Mouse (Mus musculus): ENCODE measurements at regions not wholly inside any gene's neighbourhood (a gene's known extent, or its start where the extent isn't known, plus 50 kb on each side); places are given as distances from the start of the nearest gene placed in this dataset.

- TF ChIP-seq POLR2A (IDR thresholded peaks at IDR 0.05; ENCODE audit: extremely low read depth, insufficient read depth, low read length) (no peak), CTCF (IDR thresholded peaks at IDR 0.05; ENCODE audit: extremely low read depth, insufficient read depth, low read length) (peak; percentile 87)
- H3K4me1 ChIP-seq (ENCODE audit: control insufficient read depth, insufficient read depth, low read length): peaks cover 2% of the 10 kb centered on the region; the same call in 1 of the 2 replicates
Measured at GRCm38 (mm10) chr2:10785156-10785555, 386.8 kb upstream of the Prkcq start.

GRCm38 (mm10) chr2:10788509-10788908 is 383.4 kb upstream of the Prkcq start:
- no peak overlapping the region for H3K27ac ChIP-seq (ENCODE audit: insufficient read depth, low read length)
- H3K4me1 ChIP-seq (ENCODE audit: control insufficient read depth, insufficient read depth, low read length): peaks cover 2% of the 10 kb centered on the region; the same call in 1 of the 2 replicates
- TF ChIP-seq POLR2A (IDR thresholded peaks at IDR 0.05; ENCODE audit: extremely low read depth, insufficient read depth, low read length) (no peak), CTCF (IDR thresholded peaks at IDR 0.05; ENCODE audit: extremely low read depth, insufficient read depth, low read length) (no peak)
- H3K4me3 ChIP-seq (ENCODE audit: insufficient read depth, low read length): no peak overlapping the region

More at GRCm38 (mm10) chr2:10785156-10785555, 386.8 kb upstream of the Prkcq start:
- Histone ChIP-seq H3K27ac (ENCODE audit: insufficient read depth, low read length) (no peak overlapping the region), H3K4me3 (ENCODE audit: insufficient read depth, low read length) (no peak overlapping the region)

GRCm38 (mm10) chr2:10791233-10791632 is 380.7 kb upstream of the Prkcq start:
- Histone ChIP-seq H3K27ac (ENCODE audit: insufficient read depth, low read length) (no peak overlapping the region), H3K4me1 (ENCODE audit: control insufficient read depth, insufficient read depth, low read length) (peaks cover 2% of the 10 kb centered on the region; the same call in 1 of the 2 replicates), H3K4me3 (ENCODE audit: insufficient read depth, low read length) (no peak overlapping the region)
- TF ChIP-seq POLR2A (IDR thresholded peaks at IDR 0.05; ENCODE audit: extremely low read depth, insufficient read depth, low read length): no peak
- TF ChIP-seq CTCF (IDR thresholded peaks at IDR 0.05; ENCODE audit: extremely low read depth, insufficient read depth, low read length): no peak

- Histone ChIP-seq H3K27ac (ENCODE audit: insufficient read depth, low read length) (no peak overlapping the region), H3K4me1 (ENCODE audit: control insufficient read depth, insufficient read depth, low read length) (no peaks in the 10 kb centered on the region), H3K4me3 (ENCODE audit: insufficient read depth, low read length) (no peak overlapping the region)
- TF ChIP-seq CTCF (IDR thresholded peaks at IDR 0.05; ENCODE audit: extremely low read depth, insufficient read depth, low read length) (0 out of 2 replicates have a peak, but pooled peaks have one; percentile 20), POLR2A (IDR thresholded peaks at IDR 0.05; ENCODE audit: extremely low read depth, insufficient read depth, low read length) (no peak)
Measured at GRCm38 (mm10) chr2:10816374-10816773, 355.5 kb upstream of the Prkcq start.

- Histone ChIP-seq H3K27ac (ENCODE audit: insufficient read depth, low read length) (no peak overlapping the region), H3K4me1 (ENCODE audit: control insufficient read depth, insufficient read depth, low read length) (no peaks in the 10 kb centered on the region), H3K4me3 (ENCODE audit: insufficient read depth, low read length) (peak overlapping the region; percentile 23; the same call in 1 of the 2 replicates)
- peak; percentile 81 for TF ChIP-seq CTCF (IDR thresholded peaks at IDR 0.05; ENCODE audit: extremely low read depth, insufficient read depth, low read length)
- no peak for TF ChIP-seq POLR2A (IDR thresholded peaks at IDR 0.05; ENCODE audit: extremely low read depth, insufficient read depth, low read length)
Measured at GRCm38 (mm10) chr2:10825278-10826133, 346.4 kb upstream of the Prkcq start.

- H3K27ac ChIP-seq (ENCODE audit: insufficient read depth, low read length): no peak overlapping the region
- TF ChIP-seq POLR2A (IDR thresholded peaks at IDR 0.05; ENCODE audit: extremely low read depth, insufficient read depth, low read length): no peak
- no peak for TF ChIP-seq CTCF (IDR thresholded peaks at IDR 0.05; ENCODE audit: extremely low read depth, insufficient read depth, low read length)
- no peak overlapping the region for H3K4me3 ChIP-seq (ENCODE audit: insufficient read depth, low read length)
- no peaks in the 10 kb centered on the region for H3K4me1 ChIP-seq (ENCODE audit: control insufficient read depth, insufficient read depth, low read length)
Measured at GRCm38 (mm10) chr2:10826134-10826767, 345.7 kb upstream of the Prkcq start.

- TF ChIP-seq POLR2A (IDR thresholded peaks at IDR 0.05; ENCODE audit: extremely low read depth, insufficient read depth, low read length): no peak
- TF ChIP-seq CTCF (IDR thresholded peaks at IDR 0.05; ENCODE audit: extremely low read depth, insufficient read depth, low read length): no peak
- Histone ChIP-seq H3K27ac (ENCODE audit: insufficient read depth, low read length) (no peak overlapping the region), H3K4me1 (ENCODE audit: control insufficient read depth, insufficient read depth, low read length) (no peaks in the 10 kb centered on the region), H3K4me3 (ENCODE audit: insufficient read depth, low read length) (no peak overlapping the region)
Measured at GRCm38 (mm10) chr2:10839976-10840375, 331.9 kb upstream of the Prkcq start.

- no peak overlapping the region for H3K27ac ChIP-seq (ENCODE audit: insufficient read depth, low read length)
- no peak for TF ChIP-seq POLR2A (IDR thresholded peaks at IDR 0.05; ENCODE audit: extremely low read depth, insufficient read depth, low read length)
- TF ChIP-seq CTCF (IDR thresholded peaks at IDR 0.05; ENCODE audit: extremely low read depth, insufficient read depth, low read length): no peak
- H3K4me3 ChIP-seq (ENCODE audit: insufficient read depth, low read length): no peak overlapping the region
- no peaks in the 10 kb centered on the region for H3K4me1 ChIP-seq (ENCODE audit: control insufficient read depth, insufficient read depth, low read length)
Measured at GRCm38 (mm10) chr2:10861654-10862292, 310.1 kb upstream of the Prkcq start.

- Histone ChIP-seq H3K27ac (ENCODE audit: insufficient read depth, low read length) (no peak overlapping the region), H3K4me1 (ENCODE audit: control insufficient read depth, insufficient read depth, low read length) (no peaks in the 10 kb centered on the region), H3K4me3 (ENCODE audit: insufficient read depth, low read length) (no peak overlapping the region)
- TF ChIP-seq CTCF (IDR thresholded peaks at IDR 0.05; ENCODE audit: extremely low read depth, insufficient read depth, low read length): no peak
- TF ChIP-seq POLR2A (IDR thresholded peaks at IDR 0.05; ENCODE audit: extremely low read depth, insufficient read depth, low read length): no peak
Measured at GRCm38 (mm10) chr2:10864451-10864850, 307.5 kb upstream of the Prkcq start.

Data from cortical plate, adult 2 months (tissue).